Mouse (Mus musculus) cerebellum, adult (tissue): ENCODE results near the gene Arhgap8.
"Not testable (repeated sequence)": the region's sequence is repeated elsewhere in the genome, so short reads cannot be mapped to it uniquely, and the experiment has no call there.

ENCODE experiments used
- ATAC-seq: cut with Nextera tagmentation; 2 replicates; pipeline ENCODE4 v1.9.2; 2017; ENCODE audit warnings: mild to moderate bottlenecking, moderate library complexity, mixed read lengths; ENCODE audit not compliant: insufficient number of reproducible peaks, low FRiP score, low TSS enrichment

Arhgap8 gene

GRCm38 (mm10) chr15:84730893-84731292, 11.0 kb downstream of the Arhgap8 start:
- no peak for ATAC-seq

- ATAC-seq, result no peak
Measured at GRCm38 (mm10) chr15:84731676-84732424, 12.0 kb downstream of the Arhgap8 start.

GRCm38 (mm10) chr15:84732425-84732749, 12.5 kb downstream of the Arhgap8 start:
- ATAC-seq, result no peak

GRCm38 (mm10) chr15:84736346-84736993, 16.6 kb downstream of the Arhgap8 start:
- ATAC-seq, result no peak

GRCm38 (mm10) chr15:84736994-84737346, 17.1 kb downstream of the Arhgap8 start:
- ATAC-seq, result no peak

GRCm38 (mm10) chr15:84738246-84738645, 18.4 kb downstream of the Arhgap8 start:
- ATAC-seq, result no peak

GRCm38 (mm10) chr15:84741573-84741972, 21.7 kb downstream of the Arhgap8 start:
- ATAC-seq, result no peak

- ATAC-seq, result no peak
Measured at GRCm38 (mm10) chr15:84743347-84743746, 23.5 kb downstream of the Arhgap8 start.

DNA sequence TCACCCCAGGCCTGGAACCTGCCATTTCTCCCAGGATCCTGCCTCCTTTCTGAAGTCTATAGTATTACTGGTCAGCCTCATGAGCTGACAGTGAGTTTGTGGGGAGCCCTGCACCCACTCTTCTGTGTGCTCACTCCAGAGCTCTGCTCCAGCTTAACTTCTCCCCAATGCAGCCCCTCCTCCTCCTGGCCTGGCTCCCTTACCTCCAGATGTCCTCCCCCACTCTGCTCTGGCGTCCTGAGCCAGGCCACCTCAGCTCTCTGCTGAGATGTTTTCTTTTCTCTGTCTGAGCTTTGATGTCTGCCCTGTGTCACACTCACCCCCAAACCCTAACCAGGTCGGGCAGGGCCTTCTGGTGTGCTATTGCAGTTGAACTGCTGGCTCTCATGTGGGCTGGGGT, 24.5 kb downstream of the Arhgap8 start:
- no peak for ATAC-seq

DNA sequence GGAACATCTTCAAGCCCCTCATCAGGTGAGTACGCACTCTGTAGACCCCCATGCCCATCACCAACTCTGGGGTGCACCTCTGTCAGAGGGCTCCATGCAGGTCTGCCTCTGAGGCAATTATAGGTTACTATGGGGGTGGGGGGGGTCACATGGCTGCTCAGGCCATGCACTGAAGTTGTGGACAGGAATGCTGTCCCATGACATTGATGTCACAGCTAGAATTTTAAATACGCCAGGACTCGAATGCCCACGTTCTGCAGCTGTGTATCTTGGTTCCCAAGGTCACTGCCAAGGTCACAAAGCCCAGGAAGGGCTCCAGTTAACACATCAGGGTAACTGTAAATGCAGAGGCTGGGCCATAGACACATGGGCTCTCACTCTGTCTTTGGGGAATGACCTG, 26.0 kb downstream of the Arhgap8 start:
- no peak for ATAC-seq

GRCm38 (mm10) chr15:84754987-84755386, 35.1 kb downstream of the Arhgap8 start:
- peak; percentile 76 for ATAC-seq

- no peak for ATAC-seq
Measured at GRCm38 (mm10) chr15:84756426-84756825, 36.6 kb downstream of the Arhgap8 start.

GRCm38 (mm10) chr15:84758493-84758892, 38.6 kb downstream of the Arhgap8 start:
- no peak for ATAC-seq

- ATAC-seq, result no peak
Measured at GRCm38 (mm10) chr15:84762712-84763422, 43.0 kb downstream of the Arhgap8 start.

- ATAC-seq, result no peak
Measured at GRCm38 (mm10) chr15:84763423-84763812, 43.6 kb downstream of the Arhgap8 start.

DNA sequence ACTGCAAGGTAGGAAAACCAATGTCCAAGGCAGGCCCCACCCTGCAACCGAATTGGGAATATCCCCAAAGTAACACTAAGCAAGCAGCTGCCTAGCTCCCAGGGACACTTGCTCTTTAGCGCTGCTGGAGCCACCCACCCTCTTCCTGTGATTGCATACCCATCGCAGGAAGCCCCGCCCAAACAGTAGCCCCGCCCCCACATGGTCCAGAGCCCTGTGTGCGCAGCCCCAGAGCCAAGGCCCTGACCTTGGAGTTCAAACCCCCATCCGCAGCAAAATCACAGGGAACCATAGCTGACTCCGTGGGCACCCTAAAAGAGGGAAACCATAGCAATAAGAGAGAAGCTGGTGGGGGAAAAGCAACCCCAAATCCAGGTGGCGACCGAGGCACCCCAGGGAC, 46.8 kb downstream of the Arhgap8 start:
- no peak for ATAC-seq

GRCm38 (mm10) chr15:84768531-84768930, 48.7 kb downstream of the Arhgap8 start:
- ATAC-seq, result not testable (repeated sequence)

- no peak for ATAC-seq
Measured at GRCm38 (mm10) chr15:84769641-84770341, 49.9 kb downstream of the Arhgap8 start.

- 0 out of 2 replicates have a peak, but pooled peaks have one; percentile 57 for ATAC-seq
Measured at GRCm38 (mm10) chr15:84772191-84773111, 52.6 kb downstream of the Arhgap8 start.
